Mouse (Mus musculus) gastrocnemius, postnatal 14 days (tissue): ENCODE data around the gene Spef1. TPM values are rescaled to one million over a fixed set of nuclear protein-coding genes. Genes with fewer than 3 reads are reported as not detected.

Source experiments
- DNase-seq: peaks from one replicate; pipeline ENCODE4 v3.0.0; 2021; ENCODE audit warnings: mixed read lengths
- intact Hi-C: fragments of 180-260 bp; cut with DNase I; formaldehyde crosslinking; loops from one replicate; pipeline ENCODE4 v1.15.1; 2025; ENCODE audit warnings: low total_unique reads
- total RNA-seq, 2 experiments: library from RNA; stranded (reverse); gene quantifications; 2 replicates each; pipeline ENCODE4 v1.2.3; 2021

Gene Spef1
- total RNA-seq, 2 experiments from 2014 or later, result 2.5 to 2.9 TPM

DNA sequence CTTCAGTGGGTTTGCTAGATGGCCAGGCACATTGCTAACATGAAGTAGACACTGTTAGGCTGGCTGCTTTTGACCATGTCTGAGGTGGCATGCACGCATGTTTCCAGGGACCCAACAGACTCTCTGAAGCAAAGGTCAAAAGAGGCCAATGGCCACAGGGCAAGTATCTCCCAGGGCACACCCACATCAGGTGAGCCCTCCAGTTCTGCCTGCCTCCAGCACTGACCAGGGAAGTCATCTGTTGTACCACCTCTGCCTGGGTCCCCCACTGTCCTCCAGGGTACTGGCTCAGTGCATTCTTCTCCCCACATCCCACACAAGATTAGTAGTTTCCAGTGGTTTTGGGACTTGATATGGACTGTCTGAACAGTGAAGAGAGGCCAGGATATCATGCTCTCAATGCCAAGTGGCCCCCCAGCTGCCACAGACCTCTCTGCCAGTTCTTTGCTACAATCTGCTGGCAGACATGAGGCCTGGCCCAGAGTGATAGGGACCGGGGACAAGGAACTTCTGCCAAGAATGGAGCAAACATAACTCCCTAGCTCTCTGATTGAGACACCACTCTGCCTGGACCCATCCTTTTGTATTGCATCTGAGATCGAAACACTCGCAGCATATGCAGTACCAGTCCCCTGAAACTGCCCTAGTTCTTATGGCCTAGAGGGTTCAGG lies 22.2 kb upstream of the Spef1 start:
- intact Hi-C loops, result no loop called here

DNA sequence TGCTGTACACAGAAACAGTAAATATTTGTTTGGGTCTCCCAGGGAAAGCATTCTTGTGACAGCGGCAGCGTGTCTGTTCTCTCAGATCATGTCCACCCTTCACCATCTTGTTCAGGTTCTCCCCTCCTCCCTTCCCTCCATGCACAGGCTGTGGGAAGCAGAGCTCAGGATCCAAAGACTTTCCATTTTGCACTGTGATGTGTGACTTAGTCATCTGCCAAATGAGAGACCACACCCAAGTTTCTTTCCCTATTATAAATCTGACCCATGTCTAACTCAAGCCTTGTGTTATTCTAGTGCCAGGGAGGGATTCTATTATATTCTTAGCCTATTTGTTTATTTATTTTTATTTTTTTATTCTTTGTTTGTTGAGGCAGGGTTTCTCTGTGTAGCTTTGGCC lies 21.3 kb upstream of the Spef1 start:
- no peak for DNase-seq
- intact Hi-C loops, result no loop called here

More for the DNA sequence above, 22.2 kb upstream of the Spef1 start:
- DNase-seq, result peak; percentile 36

DNA sequence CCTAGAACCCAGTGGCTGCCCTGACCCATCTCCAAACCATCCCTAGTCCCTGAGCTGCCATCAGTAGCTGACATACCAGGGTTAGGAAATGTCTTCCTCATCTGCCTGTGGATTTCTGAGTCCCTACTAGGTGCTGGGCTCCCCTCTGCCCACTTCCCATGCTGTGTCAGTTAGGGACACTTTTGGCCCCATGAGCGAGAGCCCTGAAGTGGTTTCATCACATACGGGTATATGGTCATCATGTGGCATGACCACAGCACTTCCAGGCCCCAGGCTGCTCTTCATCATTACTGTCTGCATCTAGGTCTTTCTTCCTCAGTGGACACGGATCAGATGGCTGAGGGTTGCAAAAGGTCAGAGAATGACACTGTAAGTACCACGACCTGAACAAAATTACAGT lies 19.7 kb upstream of the Spef1 start, which contains the start of gene Ap5s1:
Gene Ap5s1, plus strand, starts transcription at position 301 of the 400 bp plus-strand sequence.
- intact Hi-C loops, result no loop called here
- no peak for DNase-seq

DNA sequence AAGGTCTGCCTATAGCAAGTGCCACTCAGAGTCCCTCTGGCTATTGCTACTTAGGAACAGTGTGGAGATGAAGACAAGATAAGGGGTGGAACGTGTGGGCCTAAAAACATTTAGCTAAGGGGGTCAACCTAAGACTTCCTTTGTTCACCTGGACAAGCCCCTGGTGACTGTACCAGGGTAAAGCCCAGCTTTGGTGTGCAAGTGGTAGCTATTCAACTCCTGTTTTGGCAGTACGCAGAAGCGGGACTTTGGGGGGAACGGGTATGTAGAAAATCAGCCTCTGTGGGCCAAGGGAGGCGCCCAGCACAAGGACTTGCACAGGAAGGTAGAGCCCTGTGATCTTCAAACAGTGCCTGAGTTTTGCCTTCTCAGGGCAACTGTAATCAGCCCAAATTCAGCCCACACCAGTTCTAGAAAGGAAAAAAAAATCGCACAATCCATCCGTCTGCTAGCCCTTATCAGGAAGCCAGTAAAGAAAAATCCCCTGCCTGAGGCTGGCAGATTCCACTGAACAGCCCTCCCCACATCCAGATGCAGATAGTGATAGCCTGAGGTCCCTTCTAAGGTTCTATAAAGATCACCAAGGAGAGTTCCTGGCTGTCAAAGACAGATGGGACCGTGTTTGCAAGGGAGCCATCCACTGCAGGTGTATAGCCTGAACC lies 18.6 kb upstream of the Spef1 start:
- no peak for DNase-seq
- intact Hi-C loops, result no loop called here

DNA sequence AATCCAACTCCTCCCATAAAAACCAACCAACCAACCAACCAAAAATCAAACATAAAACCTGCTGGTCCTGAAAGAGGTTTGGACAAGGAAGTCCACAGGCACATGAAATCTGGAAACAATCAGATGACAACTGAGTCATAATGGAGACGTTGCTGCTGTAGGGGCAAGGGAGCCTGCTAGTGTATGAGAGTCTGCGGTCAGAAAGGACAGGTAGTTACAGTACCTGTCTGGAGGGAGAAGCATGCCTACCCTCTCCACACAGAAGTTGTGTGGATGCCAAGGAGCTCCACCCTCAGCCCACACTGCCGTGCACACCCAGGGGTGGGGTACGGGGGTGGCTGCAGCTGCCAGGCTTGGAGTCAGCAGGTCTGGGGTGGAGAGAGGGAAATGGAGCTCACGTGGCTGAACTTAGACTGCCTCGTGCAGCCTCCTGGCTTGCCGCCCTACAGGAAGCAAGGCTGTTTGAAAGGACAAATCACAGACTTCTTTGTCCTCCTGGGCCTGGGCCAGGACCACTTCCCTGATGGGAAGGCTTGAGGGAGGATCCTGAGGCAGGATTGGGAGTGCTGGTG lies 17.4 kb upstream of the Spef1 start:
- DNase-seq, result peak; percentile 97
- intact Hi-C loops, result no loop called here

DNA sequence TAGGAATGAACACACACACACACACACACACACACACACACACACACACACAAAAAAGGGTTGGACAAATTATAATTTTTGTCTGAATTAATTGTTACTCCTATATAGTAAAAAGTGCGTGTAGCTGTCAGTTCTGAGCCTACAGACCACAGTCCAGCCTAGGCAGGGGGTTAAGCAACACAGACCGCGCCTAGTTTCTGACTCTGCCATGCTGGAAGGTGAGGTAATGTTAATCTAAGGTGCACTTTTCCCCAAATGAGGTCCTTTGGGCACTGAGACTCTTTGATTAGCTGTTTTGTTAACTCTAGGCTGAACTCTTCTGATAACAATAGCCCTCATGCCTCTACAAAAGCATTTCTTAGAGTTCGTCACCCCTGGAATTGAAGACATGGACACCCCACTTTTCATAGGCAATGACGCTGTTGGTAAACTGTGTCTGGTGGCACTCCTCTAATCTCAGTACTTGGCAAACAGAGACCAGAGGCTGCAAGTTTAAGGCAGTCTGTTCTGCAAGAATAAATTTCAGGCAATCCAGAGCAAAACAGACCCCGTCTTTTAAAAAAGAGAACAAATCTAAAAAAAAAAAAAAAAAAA lies 16.8 kb upstream of the Spef1 start:
- no peak for DNase-seq
- intact Hi-C loops, result no loop called here

DNA sequence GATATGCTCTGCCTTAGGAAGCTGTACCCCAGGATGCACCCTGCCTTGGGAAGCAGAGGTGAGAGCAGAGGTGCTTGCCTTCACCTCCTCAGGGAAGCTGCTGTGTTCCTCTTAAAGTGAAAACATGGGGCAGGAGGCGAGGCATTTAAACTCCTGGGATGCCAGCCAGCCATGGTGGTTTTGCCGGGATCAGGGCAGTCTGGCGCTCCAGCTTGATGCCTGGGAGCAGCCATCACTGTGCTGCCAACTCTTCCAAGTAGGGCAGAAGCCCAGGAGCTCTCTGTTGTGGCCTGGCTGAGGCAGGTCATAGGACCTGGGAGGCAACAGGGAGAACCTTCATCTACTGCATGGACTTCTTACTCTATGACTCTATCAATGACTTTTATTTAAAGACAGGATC lies 14.2 kb upstream of the Spef1 start:
- no peak for DNase-seq
- intact Hi-C loops, result no loop called here

DNA sequence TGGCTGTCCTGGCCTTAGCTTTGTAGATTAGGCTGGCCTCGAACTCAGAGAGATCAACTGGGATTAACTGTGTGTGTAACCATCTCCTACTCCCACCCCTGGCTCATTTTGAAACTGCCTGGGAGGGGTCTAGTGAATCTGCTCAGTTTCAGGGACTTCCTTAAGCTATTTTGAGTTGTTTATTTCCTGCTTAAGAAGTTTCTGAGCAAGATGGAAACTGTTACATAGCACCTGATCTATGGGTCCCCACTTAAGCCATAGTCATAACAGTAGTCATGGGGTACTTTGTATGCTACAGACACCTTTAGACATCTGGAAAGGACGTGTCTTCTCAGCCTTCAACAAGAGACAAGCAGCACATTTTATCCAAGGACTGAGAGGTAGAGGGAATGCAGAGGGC lies 13.6 kb upstream of the Spef1 start:
- no peak for DNase-seq
- intact Hi-C loops, result no loop called here

DNA sequence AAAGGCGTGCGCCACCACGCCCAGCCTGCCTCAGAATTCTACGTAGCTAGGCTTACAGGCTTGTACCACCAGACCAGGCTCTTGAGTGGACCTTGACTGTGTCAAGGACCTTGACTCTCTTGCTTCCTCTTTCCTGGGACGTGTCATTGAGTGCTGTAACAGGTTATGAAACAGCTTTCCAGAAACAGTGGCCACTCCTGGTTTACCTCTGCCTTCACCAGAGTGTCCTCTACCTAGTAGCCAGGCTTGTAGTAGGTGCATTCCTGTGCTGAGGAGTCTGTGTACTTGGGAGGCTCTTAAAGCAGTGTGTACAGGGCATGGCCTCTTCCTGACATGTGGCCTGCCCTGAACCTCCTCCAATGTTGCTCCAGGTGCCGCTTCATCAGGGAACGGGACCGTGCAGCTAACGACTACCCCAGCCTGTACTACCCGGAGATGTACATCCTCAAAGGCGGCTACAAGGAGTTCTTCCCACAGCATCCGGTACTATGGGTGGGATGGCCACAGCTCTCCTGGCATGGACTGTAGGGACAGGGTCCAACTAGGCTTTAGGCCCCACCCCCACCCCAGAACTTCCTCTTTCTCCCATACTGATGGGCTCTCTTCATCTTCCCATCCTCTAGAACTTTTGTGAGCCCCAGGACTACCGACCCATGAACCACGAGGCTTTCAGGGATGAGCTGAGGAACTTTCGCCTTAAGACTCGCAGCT lies 9.7 kb upstream of the Spef1 start:
- DNase-seq, result no peak
- intact Hi-C loops, result no loop called here

DNA sequence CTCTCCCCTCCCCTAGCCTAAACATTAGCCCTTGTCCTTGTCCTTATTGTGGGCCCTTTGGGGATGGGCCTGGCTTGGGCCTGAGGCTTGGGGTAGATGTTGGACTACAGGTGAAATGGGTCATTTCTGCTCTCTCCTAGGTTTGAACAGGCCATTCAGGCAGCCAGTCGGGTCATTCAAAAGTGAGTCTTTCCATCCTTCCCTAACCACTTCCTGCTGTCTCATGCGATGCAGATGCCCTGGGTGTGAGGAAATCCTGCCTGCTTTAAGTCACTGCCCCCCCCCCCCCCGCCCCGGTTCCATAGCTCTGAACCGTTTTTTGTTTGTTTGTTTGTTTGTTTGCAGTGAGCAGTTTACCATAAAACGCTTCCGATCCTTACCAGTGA lies 3.9 kb upstream of the Spef1 start:
- DNase-seq, result no peak
- intact Hi-C loops, result no loop called here

DNA sequence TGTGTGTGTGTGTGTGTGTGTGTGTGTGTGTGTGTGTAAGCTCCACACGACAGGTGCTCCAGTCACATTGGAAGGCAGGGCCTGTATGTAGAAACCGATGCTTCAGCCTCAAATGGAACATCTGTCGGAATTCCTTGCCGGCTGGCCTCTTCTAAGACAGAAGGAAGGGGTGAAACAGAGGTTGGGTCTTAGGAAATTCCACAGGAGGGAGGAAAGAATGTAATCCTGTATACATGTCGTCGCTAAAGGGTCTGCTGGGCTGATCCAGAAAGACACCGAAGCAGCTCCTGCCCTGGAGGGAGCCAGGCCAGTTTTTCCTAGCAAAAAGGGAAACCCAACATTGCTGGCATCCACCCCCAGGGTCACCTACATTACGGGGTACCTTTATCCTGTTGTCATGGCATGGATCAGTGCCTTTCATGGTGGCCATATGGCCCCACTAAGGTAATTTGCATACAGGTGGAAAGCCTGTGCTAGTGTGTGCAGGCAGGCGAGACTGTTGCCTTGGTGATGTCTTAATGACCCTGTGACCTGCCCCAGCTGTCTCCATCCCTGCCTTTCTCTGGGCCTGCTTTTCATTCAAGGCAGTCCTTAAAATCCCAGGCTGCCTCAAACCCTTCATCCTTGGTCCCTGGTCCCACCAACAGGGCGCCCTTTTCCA lies 3.4 kb upstream of the Spef1 start:
- DNase-seq, result no peak
- intact Hi-C loops, result no loop called here

DNA sequence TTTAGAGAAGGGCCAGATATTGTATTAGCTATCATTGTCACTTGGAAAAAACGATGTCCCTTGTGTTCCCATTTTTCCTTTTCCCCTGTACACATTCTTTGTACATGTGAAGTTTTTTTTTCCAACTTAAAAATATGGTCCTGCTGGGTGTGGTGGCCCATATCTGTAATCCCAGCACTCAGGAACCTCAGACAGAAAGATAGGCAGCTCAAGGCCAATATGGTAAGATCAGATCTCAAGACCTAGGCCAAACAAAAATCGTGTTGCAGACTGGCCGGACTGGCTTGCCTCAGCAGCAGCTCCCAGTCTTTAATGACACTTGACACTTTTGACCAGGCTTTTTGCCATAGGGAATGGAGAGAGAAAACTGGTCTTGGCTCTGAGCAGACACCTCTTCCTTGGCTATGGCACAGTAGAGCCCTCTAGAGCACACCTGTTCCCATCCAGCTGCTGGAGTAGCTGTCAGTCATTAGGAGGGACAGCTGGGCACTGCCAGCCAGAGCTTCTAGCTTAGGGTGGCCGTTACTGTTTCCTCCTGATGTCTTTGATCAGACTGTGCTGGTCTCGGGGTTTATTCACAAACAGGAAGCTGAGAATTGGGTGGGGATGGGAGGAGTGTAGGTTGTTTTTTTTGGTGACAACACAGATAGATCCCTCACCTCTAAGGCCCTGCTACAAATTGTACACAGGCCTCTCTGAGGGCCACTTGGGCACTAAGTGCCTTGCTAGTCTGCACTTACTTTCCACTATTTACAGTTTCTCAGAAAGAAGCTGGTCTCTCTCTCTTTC lies 2.6 kb upstream of the Spef1 start:
- intact Hi-C loops, result no loop called here
- peak; percentile 36 for DNase-seq

DNA sequence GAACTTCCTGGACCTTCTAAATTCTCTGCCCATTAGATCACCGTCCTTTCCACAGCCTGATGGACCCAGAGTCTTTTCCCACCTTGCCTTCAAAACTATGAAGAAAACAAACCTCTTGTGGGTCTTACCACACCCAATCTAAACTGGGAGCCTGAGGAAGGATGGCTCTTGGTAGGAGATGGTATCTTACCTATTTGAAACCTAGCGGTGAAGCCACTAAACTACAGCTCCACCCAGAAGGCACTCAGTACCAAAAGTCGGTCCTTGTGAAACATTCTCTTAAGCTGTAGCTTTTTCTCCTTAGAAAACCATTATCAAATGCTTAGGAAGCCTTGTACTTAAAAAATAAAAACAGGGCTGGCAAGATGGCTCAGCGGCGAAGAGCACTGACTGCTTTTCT lies 1.2 kb upstream of the Spef1 start:
- intact Hi-C loops, result no loop called here
- DNase-seq, result no peak

DNA sequence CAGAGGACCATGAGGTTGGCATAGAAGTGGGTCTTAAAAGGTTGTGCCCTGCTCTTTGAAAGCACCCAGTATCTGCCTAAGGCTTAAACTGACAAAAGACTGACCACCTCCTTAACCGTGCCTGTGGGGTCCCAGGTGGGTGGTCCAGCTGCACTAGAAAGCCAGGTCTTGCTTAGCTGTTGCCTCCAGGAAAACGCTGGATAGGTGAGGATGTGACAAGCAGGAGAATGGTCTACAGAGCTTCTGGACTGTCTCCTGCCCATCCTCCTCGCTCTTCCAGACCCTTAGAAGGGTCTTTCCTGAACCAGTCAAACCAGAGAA lies 480 bp upstream of the Spef1 start:
- intact Hi-C loops, result no loop called here
- DNase-seq, result no peak

DNA sequence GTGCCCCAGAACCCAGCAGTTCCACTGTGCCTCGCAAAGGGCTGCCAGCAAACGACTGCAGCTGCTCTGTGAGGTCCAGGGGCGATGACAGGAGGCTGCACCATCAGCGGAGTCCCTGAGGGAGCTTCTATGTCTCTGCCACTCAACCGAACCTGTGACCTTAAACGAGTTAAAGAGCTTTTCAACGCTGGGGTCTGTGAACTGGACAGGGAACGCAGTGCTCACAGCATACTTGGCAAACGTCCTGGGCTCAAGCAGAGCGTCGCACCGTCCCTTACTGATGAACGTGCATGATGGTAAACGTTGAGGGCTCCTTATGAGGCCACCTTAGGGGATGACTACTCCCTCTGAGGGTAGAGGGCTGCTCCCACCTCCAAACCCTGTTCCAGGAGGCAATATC lies 739 bp downstream of the Spef1 start:
- peak; percentile 29 for DNase-seq
- intact Hi-C loops, result no loop called here

DNA sequence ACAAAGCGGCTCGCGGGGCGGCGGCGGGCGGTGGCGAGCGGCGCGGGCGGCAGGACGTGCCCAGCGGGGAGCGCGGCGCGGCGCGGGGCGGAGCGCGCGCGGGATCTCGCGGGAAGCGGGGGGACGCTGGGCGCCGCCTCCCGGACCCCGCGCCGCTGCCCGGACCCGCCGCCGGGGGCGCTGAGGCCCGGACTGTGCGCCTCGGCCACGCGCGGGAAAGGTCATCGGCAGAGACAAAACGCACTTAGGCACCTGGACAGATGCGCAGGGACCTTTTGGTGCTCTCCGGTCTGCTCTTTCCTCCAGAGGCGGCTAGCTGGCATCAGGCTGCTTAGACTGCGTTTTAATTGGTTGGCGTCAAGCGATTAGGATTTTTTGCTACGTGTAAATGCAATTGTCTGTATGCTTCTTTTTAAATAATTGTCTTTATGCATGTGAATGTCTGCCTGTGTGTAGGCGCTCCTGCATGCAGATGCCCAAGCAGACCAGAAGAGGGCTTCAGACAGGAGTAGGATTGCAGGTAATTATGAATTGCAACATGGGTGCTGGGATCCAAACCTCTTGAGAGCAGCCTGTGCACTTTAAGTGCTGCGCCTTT lies 7.0 kb downstream of the Spef1 start, which contains the start of gene Cenpb:
Gene Cenpb, minus strand, starts transcription at position 78 of the 598 bp plus-strand sequence.
- DNase-seq, result peak; percentile 87
- intact Hi-C loops, result loop anchor here (10.0 kb wide), 1 partner anchor 75 kb away; no protein-coding TSS in a partner anchor

DNA sequence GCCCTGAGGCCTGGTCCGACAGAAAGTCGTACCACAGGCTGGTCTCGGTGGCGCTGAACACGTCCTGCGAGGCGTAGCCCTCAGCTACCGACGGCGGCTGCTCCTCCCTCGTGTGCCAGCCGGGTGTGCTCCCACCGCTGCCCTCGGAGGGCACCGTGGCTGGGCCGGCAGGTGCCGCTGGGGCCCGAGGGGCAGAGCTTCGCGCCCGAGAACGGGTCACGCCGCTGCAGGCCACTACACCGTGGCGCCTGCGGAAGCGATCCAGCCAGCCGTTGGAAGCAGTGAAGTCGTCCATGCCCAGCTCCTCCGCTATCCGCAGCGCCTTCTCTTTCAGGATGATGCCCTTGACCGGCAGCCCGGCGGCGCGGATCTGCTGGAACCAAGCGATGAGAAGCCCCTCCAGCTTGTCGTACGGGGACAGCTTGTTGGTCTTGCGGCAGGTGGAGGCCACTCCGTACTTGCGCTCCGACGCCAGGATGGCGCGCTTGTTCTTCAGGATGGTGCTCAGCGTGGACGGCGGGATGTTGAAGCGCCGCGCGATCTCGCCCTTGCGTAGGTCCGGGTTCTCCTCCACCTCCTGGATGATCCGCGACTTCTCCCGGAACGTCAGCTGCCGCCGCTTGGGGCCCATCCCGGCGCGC lies 7.7 kb downstream of the Spef1 start:
- peak; percentile 64 for DNase-seq
- intact Hi-C loops, result loop anchor here (10.0 kb wide), 1 partner anchor 75 kb away; no protein-coding TSS in a partner anchor

DNA sequence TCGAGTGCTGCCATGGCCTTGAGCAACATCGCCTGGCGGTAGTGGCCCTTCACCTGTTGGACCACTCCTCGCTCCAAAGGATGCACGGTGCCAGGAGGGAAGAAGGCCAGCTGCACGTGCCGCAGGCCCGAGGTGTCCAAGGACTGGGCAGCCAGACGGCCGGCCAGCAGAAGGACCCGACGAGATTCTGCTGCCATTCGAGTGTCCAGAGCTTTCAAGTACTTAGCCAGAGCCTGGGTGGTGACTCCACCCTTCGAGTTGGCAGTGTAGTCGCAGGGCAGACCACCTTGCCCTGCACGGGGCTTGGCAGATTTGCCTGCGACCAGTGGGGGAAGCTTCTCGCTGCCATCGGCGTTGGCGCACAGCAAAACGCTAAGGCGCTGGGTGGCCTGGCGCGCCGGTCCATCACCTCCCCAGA lies 8.2 kb downstream of the Spef1 start:
- intact Hi-C loops, result loop anchor here (10.0 kb wide), 1 partner anchor 76 kb away; no protein-coding TSS in a partner anchor
- peak; percentile 32 for DNase-seq
